Mouse (Mus musculus): Measurements from ENCODE around the gene Med7. TPM values are rescaled to one million over a fixed set of nuclear protein-coding genes. Genes with fewer than 3 reads are reported as not detected.
"Not testable (repeated sequence)": the region's sequence is repeated elsewhere in the genome, so short reads cannot be mapped to it uniquely, and the experiment has no call there.

Med7 gene
- polyA plus RNA-seq, 1 experiment from 2014 or later: 91.6 TPM

DNA sequence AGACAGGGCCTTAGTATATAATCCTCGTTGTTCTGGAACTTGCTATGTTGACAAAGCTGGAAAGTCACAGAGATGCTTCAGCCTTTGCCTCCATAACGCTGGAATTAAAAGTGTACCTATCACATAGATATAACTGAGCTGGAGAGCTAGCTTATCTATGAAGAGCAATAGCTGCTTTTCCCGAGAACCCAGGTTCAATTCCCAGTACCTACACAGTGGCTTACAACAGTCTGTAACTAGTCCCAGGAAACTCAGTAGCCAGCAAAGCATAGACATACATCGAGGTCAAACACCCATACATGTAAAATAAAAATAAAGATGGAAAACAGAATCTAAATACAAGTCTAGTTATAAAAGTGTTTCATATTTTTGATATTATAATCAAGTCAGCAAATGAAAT lies 38.3 kb upstream of the Med7 start:
- H3K9ac ChIP-seq: no peak overlapping the region
- ATAC-seq (ENCODE audit: insufficient number of reproducible peaks, insufficient read depth, low FRiP score, low TSS enrichment): no peak
- no peaks in the 10 kb centered on the region for H3K27me3 ChIP-seq
- no peaks in the 10 kb centered on the region for H3K4me1 ChIP-seq
- H3K4me2 ChIP-seq (replicated peaks): no peak overlapping the region
- no peak overlapping the region for H3K4me3 ChIP-seq
- H3K9me3 ChIP-seq: no peaks in the 10 kb centered on the region
- H3K27ac ChIP-seq: no peak overlapping the region
- no peaks in the 10 kb centered on the region for H3K36me3 ChIP-seq
- 83% methylated on average over 4 of the region's 4 CpGs for whole genome bisulfite sequencing

DNA sequence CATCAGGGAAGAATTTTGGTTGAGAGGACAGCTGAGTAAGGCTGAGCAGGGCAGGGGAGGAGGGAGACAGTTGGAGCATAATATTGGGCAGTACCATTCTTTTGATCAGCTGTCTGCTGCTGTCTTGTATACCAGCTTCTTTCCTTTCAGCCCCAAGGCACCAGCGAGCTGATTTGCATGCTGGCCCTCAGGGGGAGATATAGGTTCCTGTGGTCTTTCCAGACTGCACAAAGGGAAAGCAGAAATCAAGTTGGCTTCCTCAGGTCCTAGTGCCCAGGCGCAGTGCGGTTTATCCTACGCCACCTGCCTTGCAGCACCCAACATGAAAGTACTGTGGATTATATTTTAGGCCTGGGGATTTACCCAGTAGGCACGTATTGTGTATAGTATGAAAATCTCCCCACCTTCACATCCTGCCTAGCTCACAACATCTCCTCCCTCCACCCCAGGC lies 37.8 kb upstream of the Med7 start:
- Histone ChIP-seq H3K4me3 (no peak overlapping the region), H3K9ac (no peak overlapping the region), H3K27me3 (no peaks in the 10 kb centered on the region), H3K9me3 (no peaks in the 10 kb centered on the region), H3K4me1 (no peaks in the 10 kb centered on the region), H3K27ac (no peak overlapping the region), H3K36me3 (no peaks in the 10 kb centered on the region), H3K4me2 (replicated peaks) (no peak overlapping the region)
- ATAC-seq (ENCODE audit: insufficient number of reproducible peaks, insufficient read depth, low FRiP score, low TSS enrichment): no peak
- 66% methylated on average over 5 of the region's 5 CpGs for WGBS

DNA sequence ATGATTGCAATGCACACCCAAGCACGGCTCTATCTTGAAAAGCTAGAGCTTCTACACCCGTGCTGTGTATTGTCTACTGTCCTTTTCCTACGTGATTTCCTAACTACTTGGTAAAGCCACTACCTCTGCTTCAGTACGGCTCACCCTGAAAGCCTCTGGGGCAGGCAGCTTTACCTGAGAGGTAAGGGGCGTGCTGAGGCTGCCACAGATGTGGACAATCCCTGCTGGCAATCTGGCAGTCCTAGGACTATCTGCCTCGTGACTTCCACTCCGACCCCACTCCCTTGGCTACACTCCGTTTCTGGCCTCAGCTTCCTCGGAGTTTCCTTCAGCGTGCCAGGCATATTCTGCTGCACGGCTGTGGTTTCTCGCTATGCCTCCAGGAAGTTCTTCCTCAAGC lies 35.2 kb upstream of the Med7 start:
- no peak overlapping the region for H3K4me3 ChIP-seq
- H3K4me2 ChIP-seq (replicated peaks): no peak overlapping the region
- no peaks in the 10 kb centered on the region for H3K4me1 ChIP-seq
- ATAC-seq (ENCODE audit: insufficient number of reproducible peaks, insufficient read depth, low FRiP score, low TSS enrichment): no peak
- 81% methylated on average over 12 of the region's 12 CpGs for WGBS
- H3K27me3 ChIP-seq: no peaks in the 10 kb centered on the region
- H3K27ac ChIP-seq: no peak overlapping the region
- no peaks in the 10 kb centered on the region for H3K9me3 ChIP-seq
- H3K36me3 ChIP-seq: no peaks in the 10 kb centered on the region
- no peak overlapping the region for H3K9ac ChIP-seq

DNA sequence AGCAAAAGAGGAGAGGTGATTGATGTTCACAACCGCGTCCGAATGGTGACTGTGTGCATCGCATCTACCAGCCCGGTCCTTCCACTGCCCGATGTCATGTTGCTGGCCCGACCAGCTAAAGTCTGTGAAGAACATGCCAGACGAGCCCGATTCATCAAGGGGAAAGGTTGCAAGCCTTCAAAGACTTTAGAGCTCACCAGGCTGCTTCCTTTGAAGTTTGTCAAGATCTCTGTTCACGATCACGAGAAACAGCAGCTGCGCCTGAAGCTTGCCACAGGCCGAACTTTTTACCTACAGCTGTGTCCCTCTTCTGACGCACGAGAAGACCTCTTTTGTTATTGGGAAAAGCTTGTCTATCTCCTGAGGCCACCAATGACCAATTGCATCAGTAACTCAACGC lies 31.7 kb upstream of the Med7 start:
- Histone ChIP-seq H3K4me1 (no peaks in the 10 kb centered on the region), H3K36me3 (no peaks in the 10 kb centered on the region), H3K9ac (no peak overlapping the region), H3K4me2 (replicated peaks) (no peak overlapping the region), H3K9me3 (no peaks in the 10 kb centered on the region), H3K27me3 (no peaks in the 10 kb centered on the region), H3K27ac (no peak overlapping the region), H3K4me3 (no peak overlapping the region)
- ATAC-seq (ENCODE audit: insufficient number of reproducible peaks, insufficient read depth, low FRiP score, low TSS enrichment): no peak
- WGBS: 82% methylated on average over 16 of the region's 16 CpGs

DNA sequence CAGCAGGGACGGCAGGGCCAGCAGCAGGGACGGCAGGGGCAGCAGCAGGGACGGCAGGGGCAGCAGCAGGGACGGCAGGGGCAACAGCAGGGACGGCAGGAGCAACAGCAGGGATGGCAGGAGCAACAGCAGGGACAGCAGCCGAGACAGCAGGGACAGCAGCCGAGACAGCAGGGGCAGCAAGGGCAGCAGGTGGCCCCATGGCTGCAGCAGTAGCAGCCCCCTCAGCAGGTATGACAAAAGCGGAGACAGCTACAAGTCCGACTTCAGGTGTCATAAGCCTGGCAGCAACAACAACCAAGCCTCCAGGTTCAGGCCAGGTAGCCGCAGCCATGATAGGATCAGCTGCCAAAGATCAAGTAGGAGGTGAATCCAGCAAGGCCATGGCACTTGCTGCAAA lies 30.0 kb upstream of the Med7 start:
- 29% methylated on average over 10 of the region's 10 CpGs for WGBS
- H3K27ac ChIP-seq: no peak overlapping the region
- H3K27me3 ChIP-seq: no peaks in the 10 kb centered on the region
- H3K36me3 ChIP-seq: no peaks in the 10 kb centered on the region
- no peak for ATAC-seq (ENCODE audit: insufficient number of reproducible peaks, insufficient read depth, low FRiP score, low TSS enrichment)
- H3K4me2 ChIP-seq (replicated peaks): no peak overlapping the region
- no peaks in the 10 kb centered on the region for H3K9me3 ChIP-seq
- H3K4me3 ChIP-seq: no peak overlapping the region
- no peaks in the 10 kb centered on the region for H3K4me1 ChIP-seq
- no peak overlapping the region; the same call in 1 of the 2 replicates for H3K9ac ChIP-seq

DNA sequence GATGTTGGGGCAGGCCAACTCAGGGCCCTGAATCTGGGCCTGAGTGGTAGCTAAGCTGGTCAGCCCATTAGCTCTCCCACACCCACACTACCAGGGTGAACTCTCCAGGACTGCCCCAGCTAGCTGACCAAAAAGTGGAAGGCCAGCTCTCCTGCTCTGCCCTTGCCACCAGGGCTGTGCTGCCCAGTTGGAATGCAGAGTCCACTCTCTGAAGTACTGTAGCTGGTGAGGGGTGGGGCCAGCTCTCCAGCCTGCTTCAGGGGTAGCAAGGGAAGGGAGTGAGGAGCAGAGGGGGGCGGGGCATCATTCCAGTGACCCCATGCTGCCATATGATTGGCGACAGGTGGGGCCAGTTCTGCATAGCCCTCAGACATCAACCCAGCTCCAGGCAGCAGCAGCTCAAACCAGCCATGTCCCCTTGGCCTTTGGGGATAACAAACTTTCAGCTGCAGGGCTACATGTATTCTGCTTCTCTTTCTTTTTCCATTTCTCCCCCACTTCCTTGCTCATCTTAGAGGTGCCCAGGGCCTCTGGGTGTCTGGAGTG lies 26.6 kb upstream of the Med7 start:
- no peaks in the 10 kb centered on the region for H3K4me1 ChIP-seq
- H3K9ac ChIP-seq: no peak overlapping the region
- 38% methylated on average over 2 of the region's 2 CpGs for WGBS
- no peaks in the 10 kb centered on the region for H3K36me3 ChIP-seq
- H3K4me3 ChIP-seq: no peak overlapping the region
- H3K4me2 ChIP-seq (replicated peaks): no peak overlapping the region
- H3K27ac ChIP-seq: no peak overlapping the region
- H3K9me3 ChIP-seq: no peaks in the 10 kb centered on the region
- H3K27me3 ChIP-seq: no peaks in the 10 kb centered on the region
- no peak for ATAC-seq (ENCODE audit: insufficient number of reproducible peaks, insufficient read depth, low FRiP score, low TSS enrichment)

DNA sequence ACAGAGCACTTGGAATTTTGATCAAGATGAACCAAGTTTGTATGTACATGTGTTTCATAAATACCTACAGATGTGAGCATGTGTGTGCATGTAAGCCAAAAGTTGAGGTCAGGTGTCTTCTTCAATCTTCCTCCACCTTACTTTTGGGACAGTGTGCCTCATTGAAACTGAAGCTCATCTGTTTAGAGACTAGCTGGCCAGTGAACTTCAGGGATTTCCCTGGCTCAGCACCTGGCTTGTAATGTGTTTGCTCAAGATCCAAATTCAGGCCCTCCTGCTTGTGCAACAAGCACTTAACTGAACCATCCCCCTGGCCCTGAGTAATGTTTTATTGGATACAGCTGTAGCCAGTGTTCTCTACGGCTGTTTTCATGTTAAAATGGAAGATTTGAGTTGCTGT lies 18.3 kb upstream of the Med7 start:
- Histone ChIP-seq H3K4me2 (replicated peaks) (no peak overlapping the region), H3K9me3 (no peaks in the 10 kb centered on the region), H3K36me3 (no peaks in the 10 kb centered on the region), H3K4me3 (no peak overlapping the region), H3K27ac (no peak overlapping the region), H3K4me1 (no peaks in the 10 kb centered on the region), H3K9ac (no peak overlapping the region), H3K27me3 (no peaks in the 10 kb centered on the region)
- 31% methylated on average over 1 of the region's 1 CpGs for WGBS
- ATAC-seq (ENCODE audit: insufficient number of reproducible peaks, insufficient read depth, low FRiP score, low TSS enrichment): no peak

DNA sequence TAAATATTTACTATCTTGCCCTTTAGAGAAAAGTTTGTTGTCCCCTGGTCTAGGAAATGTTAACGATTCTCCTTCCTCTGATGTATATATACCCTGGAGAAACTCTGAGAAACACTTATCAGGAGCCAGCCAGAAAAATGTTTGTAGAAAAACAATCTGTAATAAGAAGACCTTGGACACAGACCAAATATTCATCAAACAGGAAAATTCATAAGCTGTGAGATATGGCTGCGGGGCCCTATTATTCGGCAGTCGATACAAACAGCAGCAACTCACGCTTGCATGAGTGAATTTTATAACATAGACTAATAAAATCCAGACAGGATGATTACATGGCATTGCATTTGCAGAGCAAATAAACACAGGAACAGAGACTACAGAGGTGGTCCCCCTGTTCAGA lies 17.9 kb upstream of the Med7 start:
- Histone ChIP-seq H3K9ac (no peak overlapping the region), H3K27ac (no peak overlapping the region), H3K36me3 (no peaks in the 10 kb centered on the region), H3K9me3 (no peaks in the 10 kb centered on the region), H3K4me3 (no peak overlapping the region), H3K4me1 (no peaks in the 10 kb centered on the region), H3K27me3 (no peaks in the 10 kb centered on the region), H3K4me2 (replicated peaks) (no peak overlapping the region)
- 67% methylated on average over 5 of the region's 5 CpGs for WGBS
- no peak for ATAC-seq (ENCODE audit: insufficient number of reproducible peaks, insufficient read depth, low FRiP score, low TSS enrichment)

DNA sequence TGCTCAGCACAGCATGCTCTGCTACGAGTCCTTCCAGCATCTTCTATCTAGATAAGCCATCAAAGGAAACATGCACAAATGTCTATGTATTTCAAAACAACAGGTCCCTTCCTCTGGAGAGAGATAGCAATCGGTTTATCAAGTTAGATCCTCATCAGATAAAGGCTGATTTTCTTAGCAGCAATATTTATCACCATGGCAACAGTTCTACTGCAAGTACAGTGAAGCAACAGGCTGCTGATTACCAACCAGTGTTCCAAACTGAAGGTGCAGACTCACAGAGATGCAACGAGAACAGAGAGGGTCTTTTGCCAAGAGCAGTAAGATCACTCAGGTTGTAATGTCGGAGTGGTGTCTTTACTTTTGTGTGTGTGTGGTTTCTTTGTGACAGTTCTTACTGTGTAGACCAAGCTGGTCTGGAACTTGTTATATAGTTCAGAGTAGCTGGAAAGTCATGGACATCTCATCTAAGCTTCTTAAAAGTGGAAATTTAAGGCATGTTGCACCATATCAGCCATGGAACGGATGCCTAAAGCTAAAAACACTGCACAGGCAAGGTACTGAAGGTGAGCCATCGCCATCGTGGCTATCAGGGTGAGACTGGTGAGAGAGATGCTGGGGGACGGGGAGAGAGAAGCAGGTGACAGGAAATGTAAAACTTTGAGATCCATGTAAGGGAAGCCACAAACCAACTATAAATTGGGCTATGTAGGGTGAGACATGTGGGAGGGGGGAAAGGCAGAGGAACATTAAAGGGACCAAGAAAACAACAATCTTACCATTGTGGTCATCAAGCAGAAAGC lies 15.4 kb upstream of the Med7 start:
- no peak for ATAC-seq (ENCODE audit: insufficient number of reproducible peaks, insufficient read depth, low FRiP score, low TSS enrichment)
- WGBS: 80% methylated on average over 8 of the region's 8 CpGs
- H3K9ac ChIP-seq: no peak overlapping the region

DNA sequence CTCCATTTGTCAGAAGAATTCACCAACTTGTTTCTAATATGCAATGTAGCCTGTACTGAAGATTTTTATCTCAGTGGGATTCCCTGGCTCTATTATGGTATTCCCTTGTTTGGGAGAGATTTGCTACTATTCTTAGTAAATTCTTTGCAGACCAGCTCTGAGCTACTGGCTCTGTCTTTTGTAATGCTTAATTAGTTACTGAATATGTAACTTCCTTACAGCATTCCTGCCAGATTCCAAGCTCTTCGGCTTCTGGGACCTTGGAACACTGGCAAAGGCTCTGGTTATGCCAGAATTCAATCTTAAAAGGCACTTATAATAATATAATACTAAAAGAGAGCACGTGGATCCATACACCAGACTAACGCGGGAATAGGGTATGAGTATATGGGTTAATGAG lies 8.6 kb upstream of the Med7 start:
- not testable (repeated sequence) for H3K4me3 ChIP-seq; H3K4me2 ChIP-seq (replicated peaks); H3K9me3 ChIP-seq; H3K27me3 ChIP-seq; H3K27ac ChIP-seq; H3K4me1 ChIP-seq; H3K9ac ChIP-seq; H3K36me3 ChIP-seq; ATAC-seq (ENCODE audit: insufficient number of reproducible peaks, insufficient read depth, low FRiP score, low TSS enrichment)
- WGBS: 41% methylated on average over 4 of the region's 4 CpGs

More for the DNA sequence above, 15.4 kb upstream of the Med7 start:
- Histone ChIP-seq H3K36me3 (no peaks in the 10 kb centered on the region), H3K4me3 (no peak overlapping the region), H3K9me3 (no peaks in the 10 kb centered on the region), H3K27me3 (no peaks in the 10 kb centered on the region), H3K27ac (no peak overlapping the region), H3K4me1 (no peaks in the 10 kb centered on the region), H3K4me2 (replicated peaks) (no peak overlapping the region)

DNA sequence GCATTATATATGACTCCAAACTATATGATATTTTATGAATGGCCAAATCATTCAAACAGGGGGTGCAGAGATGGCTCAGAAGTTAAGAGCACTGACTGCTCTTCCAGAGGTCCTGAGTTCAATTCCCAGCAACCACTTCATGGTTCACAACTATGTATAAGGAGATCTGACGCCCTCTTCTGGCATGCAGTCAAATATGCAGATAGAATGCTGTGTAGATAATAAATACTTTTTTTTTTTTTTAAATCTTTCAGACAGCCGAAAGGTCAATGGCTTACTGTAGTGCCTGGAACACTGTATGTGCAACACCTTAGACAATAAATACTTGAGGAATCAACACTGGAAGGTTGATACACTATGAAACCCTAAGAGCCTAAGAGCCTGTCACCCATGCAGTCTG lies 6.6 kb upstream of the Med7 start:
- Histone ChIP-seq H3K27me3 (no peaks in the 10 kb centered on the region), H3K9me3 (no peaks in the 10 kb centered on the region), H3K4me3 (no peak overlapping the region), H3K27ac (no peak overlapping the region), H3K9ac (no peak overlapping the region), H3K4me1 (no peaks in the 10 kb centered on the region), H3K4me2 (replicated peaks) (no peak overlapping the region), H3K36me3 (no peaks in the 10 kb centered on the region)
- WGBS: 86% methylated on average over 2 of the region's 2 CpGs
- ATAC-seq (ENCODE audit: insufficient number of reproducible peaks, insufficient read depth, low FRiP score, low TSS enrichment): no peak

DNA sequence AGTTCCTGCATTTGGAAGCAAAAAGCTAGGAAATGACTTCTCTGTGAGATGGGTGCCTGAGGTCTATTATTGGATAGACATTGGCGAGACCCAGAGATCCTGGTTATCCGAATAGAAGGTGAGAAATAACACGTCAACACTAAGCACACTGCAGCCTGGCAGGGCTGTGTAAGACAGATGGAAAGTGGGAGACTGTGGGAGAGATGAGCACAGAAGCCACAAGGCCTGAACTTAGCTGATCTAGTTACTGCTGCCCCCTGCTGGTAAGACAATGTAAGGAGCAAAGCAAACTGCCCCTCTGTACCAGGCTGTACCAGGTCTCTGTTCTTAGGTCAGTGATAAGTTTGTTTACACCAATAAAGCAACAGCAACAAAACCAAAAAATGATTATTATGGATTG lies 5.6 kb upstream of the Med7 start:
- WGBS: 18% methylated on average over 3 of the region's 3 CpGs
- no peaks in the 10 kb centered on the region for H3K27me3 ChIP-seq
- no peak overlapping the region for H3K9ac ChIP-seq
- H3K27ac ChIP-seq: no peak overlapping the region
- H3K4me2 ChIP-seq (replicated peaks): no peak overlapping the region
- H3K4me3 ChIP-seq: no peak overlapping the region
- no peaks in the 10 kb centered on the region for H3K4me1 ChIP-seq
- 0 out of 2 replicates have a peak, but pooled peaks have one; percentile 75 for ATAC-seq (ENCODE audit: insufficient number of reproducible peaks, insufficient read depth, low FRiP score, low TSS enrichment)
- no peaks in the 10 kb centered on the region for H3K9me3 ChIP-seq
- no peaks in the 10 kb centered on the region for H3K36me3 ChIP-seq

Measured in embryonic facial prominence, embryonic 12.5 days (tissue).